Mouse (Mus musculus): ENCODE measurements around the gene Capg.

Capg gene

GRCm38 (mm10) chr6:72571826-72572225, 27.6 kb downstream of the Capg start:
- no peak for DNase-seq

GRCm38 (mm10) chr6:72576041-72576440, 31.9 kb downstream of the Capg start:
- DNase-seq, result no peak

- DNase-seq, result no peak
Observed at GRCm38 (mm10) chr6:72581625-72582382, 37.6 kb downstream of the Capg start.

GRCm38 (mm10) chr6:72583211-72583839, 39.1 kb downstream of the Capg start:
- no peak for DNase-seq

- DNase-seq, result no peak
Observed at GRCm38 (mm10) chr6:72584154-72584553, 40.0 kb downstream of the Capg start.

GRCm38 (mm10) chr6:72586701-72587100, 42.5 kb downstream of the Capg start:
- DNase-seq, result no peak

GRCm38 (mm10) chr6:72588307-72588706, 44.1 kb downstream of the Capg start:
- DNase-seq, result no peak

GRCm38 (mm10) chr6:72590111-72590510, 45.9 kb downstream of the Capg start:
- DNase-seq, result no peak

GRCm38 (mm10) chr6:72593011-72593803, 49.0 kb downstream of the Capg start:
- no peak for DNase-seq

GRCm38 (mm10) chr6:72593914-72594313, 49.7 kb downstream of the Capg start:
- DNase-seq, result no peak

- peak; percentile 46 for DNase-seq
Observed at GRCm38 (mm10) chr6:72597083-72597874, 53.1 kb downstream of the Capg start.

GRCm38 (mm10) chr6:72597956-72598753, 54.0 kb downstream of the Capg start, which contains the start of the genes Elmod3 and Retsat:
Elmod3 (minus strand) TSS chr6:72598413.
Retsat (plus strand) TSS chr6:72598475.
- peak; percentile 97 for DNase-seq

GRCm38 (mm10) chr6:72598791-72599557, 54.8 kb downstream of the Capg start:
- peak; percentile 80 for DNase-seq

- no peak for DNase-seq
Observed at GRCm38 (mm10) chr6:72600216-72600615, 56.0 kb downstream of the Capg start.

GRCm38 (mm10) chr6:72600771-72601170, 56.6 kb downstream of the Capg start:
- no peak for DNase-seq

GRCm38 (mm10) chr6:72601732-72602131, 57.5 kb downstream of the Capg start:
- peak; percentile 89 for DNase-seq

- DNase-seq, result no peak
Observed at GRCm38 (mm10) chr6:72604066-72604465, 59.9 kb downstream of the Capg start.

GRCm38 (mm10) chr6:72607060-72607459, 62.9 kb downstream of the Capg start:
- peak; percentile 61 for DNase-seq

GRCm38 (mm10) chr6:72607676-72608075, 63.5 kb downstream of the Capg start:
- DNase-seq, result peak; percentile 73

- DNase-seq, result no peak
Observed at GRCm38 (mm10) chr6:72608662-72609184, 64.5 kb downstream of the Capg start.

GRCm38 (mm10) chr6:72610261-72610660, 66.1 kb downstream of the Capg start:
- no peak for DNase-seq

Data from kidney, postnatal 14 days (tissue).